Mouse (Mus musculus): Measurements from ENCODE around the gene Loxl3. TPM values are rescaled to one million over a fixed set of nuclear protein-coding genes. Genes with fewer than 3 reads are reported as not detected.

Gene Loxl3
- polyA plus RNA-seq (2014; fragmentation: Nextera tagmentation; extraction: Ambion mirVana) = 7.1 and 7.7 TPM in 2 replicates

DNA sequence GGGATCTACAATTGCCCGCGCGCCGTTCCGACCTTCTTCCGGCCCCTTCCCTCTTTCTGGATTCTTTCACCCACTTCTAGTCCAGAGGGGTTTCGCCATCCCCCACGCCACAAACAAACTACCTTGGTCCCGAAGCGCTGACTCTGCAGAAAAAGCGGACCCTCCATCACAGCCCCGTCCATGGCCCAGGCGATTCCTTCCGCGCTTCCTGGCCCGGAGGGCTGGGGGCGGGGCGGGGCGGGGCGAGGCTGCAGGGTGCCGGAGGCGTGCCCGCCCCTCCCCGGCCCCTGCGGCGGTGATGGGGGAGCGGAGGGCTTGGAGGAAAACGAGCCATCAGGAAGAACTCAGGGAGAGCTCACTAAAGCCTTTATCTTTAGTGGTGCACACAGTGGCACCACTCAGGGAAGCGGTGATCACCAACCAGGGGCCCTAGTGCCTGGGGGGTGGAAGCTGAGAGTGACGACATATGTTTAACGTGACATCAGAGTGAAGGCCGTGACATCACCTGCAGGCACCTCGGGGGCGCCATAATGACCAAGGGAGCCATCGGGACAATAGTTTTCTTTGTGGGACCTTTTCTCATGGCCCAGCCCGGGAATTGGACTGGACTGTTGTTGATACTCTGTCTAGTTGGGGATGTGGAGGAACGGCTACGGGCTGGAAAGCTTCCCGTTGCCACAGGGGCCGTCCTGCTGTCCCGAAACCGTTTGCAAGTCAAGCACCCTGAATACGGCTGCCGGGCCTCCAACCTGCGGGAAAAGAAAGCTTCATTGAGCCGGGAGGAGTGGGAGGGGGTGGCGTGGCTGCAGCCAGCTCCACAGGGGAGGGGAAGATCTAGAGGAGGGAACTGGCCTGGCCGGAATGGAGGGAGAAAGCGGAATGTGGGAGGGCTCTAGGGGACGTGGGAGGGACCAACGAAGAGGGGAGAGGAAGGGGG lies at the start of gene Loxl3, which contains the start of gene Dok1:
Gene Loxl3 (plus strand): TSS at position 925 of the 937 bp plus-strand sequence.
Gene Dok1 (minus strand): TSS at position 223 of the 937 bp plus-strand sequence.
- 1% methylated on average over 51 of the region's 51 CpGs for whole genome bisulfite sequencing
- Histone ChIP-seq H3K36me3 (ENCODE audit: control insufficient read depth, insufficient read depth, low read length) (no peaks in the 10 kb centered on the region), H3K4me2 (replicated peaks; ENCODE audit: low read depth, low read length) (peak within 1 kb of the TSS; percentile 81), H3K4me1 (replicated peaks; ENCODE audit: control insufficient read depth, insufficient read depth, low read length) (peaks cover 4% of the 10 kb centered on the region), H3K4me3 (ENCODE audit: low read depth, low read length) (peak within 1 kb of the TSS; percentile 51), H3K9me3 (ENCODE audit: control insufficient read depth, low read length) (no peaks in the 10 kb centered on the region), H3K27ac (ENCODE audit: low read depth, low read length) (peak within 1 kb of the TSS; percentile 65), H3K27me3 (ENCODE audit: control insufficient read depth, insufficient read depth, low read length) (peaks cover 38% of the 10 kb centered on the region), H3K9ac (ENCODE audit: low read depth, low read length) (peak within 1 kb of the TSS; percentile 56)
- DNase-seq (ENCODE audit: low spot score) (peak; percentile 79), ATAC-seq (ENCODE audit: low FRiP score) (peak; percentile 86)

GRCm38 (mm10) chr6:82987411-82987971 lies 46.5 kb upstream of the Loxl3 start:
- Histone ChIP-seq H3K9me3 (ENCODE audit: control insufficient read depth, low read length) (no peaks in the 10 kb centered on the region), H3K4me2 (replicated peaks; ENCODE audit: low read depth, low read length) (no peak overlapping the region), H3K9ac (ENCODE audit: low read depth, low read length) (no peak overlapping the region), H3K4me1 (replicated peaks; ENCODE audit: control insufficient read depth, insufficient read depth, low read length) (no peaks in the 10 kb centered on the region), H3K4me3 (ENCODE audit: low read depth, low read length) (no peak overlapping the region), H3K36me3 (ENCODE audit: control insufficient read depth, insufficient read depth, low read length) (no peaks in the 10 kb centered on the region), H3K27me3 (ENCODE audit: control insufficient read depth, insufficient read depth, low read length) (no peaks in the 10 kb centered on the region), H3K27ac (ENCODE audit: low read depth, low read length) (no peak overlapping the region)
- ATAC-seq (ENCODE audit: low FRiP score) (no peak), DNase-seq (ENCODE audit: low spot score) (peak; percentile 21)
- 58% methylated on average over 9 of the region's 9 CpGs for WGBS

DNA sequence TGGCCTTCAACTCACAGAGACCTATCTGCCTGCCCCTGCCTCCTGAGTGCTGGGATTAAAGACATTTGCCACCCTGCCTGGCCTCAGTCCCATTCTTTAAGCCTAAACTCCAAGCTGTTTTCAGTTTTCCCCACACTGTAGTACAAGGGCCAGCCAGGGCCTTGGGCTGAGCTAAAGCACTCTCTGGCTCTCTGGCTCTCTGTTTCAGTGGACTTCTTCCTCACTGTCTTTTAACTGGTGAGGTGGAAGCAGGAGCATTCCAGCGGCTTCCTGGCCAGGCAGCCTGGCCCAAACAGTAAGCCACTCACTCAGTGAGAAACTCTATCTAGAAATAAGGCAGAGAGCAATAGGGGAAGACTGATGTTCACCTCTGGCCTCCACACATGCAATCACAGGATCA lies 40.3 kb upstream of the Loxl3 start:
- Histone ChIP-seq H3K27ac (ENCODE audit: low read depth, low read length) (no peak overlapping the region), H3K9ac (ENCODE audit: low read depth, low read length) (no peak overlapping the region), H3K27me3 (ENCODE audit: control insufficient read depth, insufficient read depth, low read length) (no peaks in the 10 kb centered on the region; the same call in 1 of the 2 replicates), H3K36me3 (ENCODE audit: control insufficient read depth, insufficient read depth, low read length) (no peaks in the 10 kb centered on the region), H3K4me2 (replicated peaks; ENCODE audit: low read depth, low read length) (no peak overlapping the region), H3K4me3 (ENCODE audit: low read depth, low read length) (no peak overlapping the region), H3K9me3 (ENCODE audit: control insufficient read depth, low read length) (no peaks in the 10 kb centered on the region), H3K4me1 (replicated peaks; ENCODE audit: control insufficient read depth, insufficient read depth, low read length) (no peaks in the 10 kb centered on the region)
- ATAC-seq (ENCODE audit: low FRiP score) (no peak), DNase-seq (ENCODE audit: low spot score) (no peak)
- 59% methylated on average over 1 of the region's 1 CpGs for WGBS

DNA sequence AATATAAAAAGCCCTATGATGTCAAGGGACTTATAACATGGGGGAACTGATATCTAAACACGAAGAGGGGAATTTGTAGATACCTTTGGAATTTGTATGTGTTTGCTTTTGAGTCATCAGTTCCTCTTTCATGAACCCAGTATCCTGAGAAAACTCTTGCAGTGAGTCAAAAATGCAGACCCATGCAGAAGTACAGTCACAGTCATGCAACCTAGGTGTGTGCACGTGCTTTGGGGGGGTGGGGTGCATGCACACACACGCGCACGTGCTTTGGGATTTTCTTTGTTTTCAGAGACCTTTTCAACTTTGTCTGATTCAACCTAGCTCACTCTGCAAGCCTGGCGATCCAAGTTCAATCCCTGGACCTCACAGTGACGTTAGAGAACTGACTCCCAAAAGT lies 39.6 kb upstream of the Loxl3 start:
- Histone ChIP-seq H3K9ac (ENCODE audit: low read depth, low read length) (no peak overlapping the region), H3K27me3 (ENCODE audit: control insufficient read depth, insufficient read depth, low read length) (no peaks in the 10 kb centered on the region; the same call in 1 of the 2 replicates), H3K9me3 (ENCODE audit: control insufficient read depth, low read length) (no peaks in the 10 kb centered on the region), H3K27ac (ENCODE audit: low read depth, low read length) (no peak overlapping the region), H3K4me3 (ENCODE audit: low read depth, low read length) (no peak overlapping the region), H3K36me3 (ENCODE audit: control insufficient read depth, insufficient read depth, low read length) (no peaks in the 10 kb centered on the region), H3K4me2 (replicated peaks; ENCODE audit: low read depth, low read length) (no peak overlapping the region), H3K4me1 (replicated peaks; ENCODE audit: control insufficient read depth, insufficient read depth, low read length) (no peaks in the 10 kb centered on the region)
- no peak for ATAC-seq (ENCODE audit: low FRiP score)
- no peak for DNase-seq (ENCODE audit: low spot score)
- 76% methylated on average over 7 of the region's 7 CpGs for WGBS

- Histone ChIP-seq H3K27me3 (ENCODE audit: control insufficient read depth, insufficient read depth, low read length) (no peaks in the 10 kb centered on the region; the same call in 1 of the 2 replicates), H3K4me1 (replicated peaks; ENCODE audit: control insufficient read depth, insufficient read depth, low read length) (no peaks in the 10 kb centered on the region), H3K4me2 (replicated peaks; ENCODE audit: low read depth, low read length) (0 out of 2 replicates have a peak overlapping the region, but pooled peaks have one; percentile 2), H3K36me3 (ENCODE audit: control insufficient read depth, insufficient read depth, low read length) (no peaks in the 10 kb centered on the region), H3K9me3 (ENCODE audit: control insufficient read depth, low read length) (no peaks in the 10 kb centered on the region), H3K27ac (ENCODE audit: low read depth, low read length) (no peak overlapping the region), H3K4me3 (ENCODE audit: low read depth, low read length) (no peak overlapping the region), H3K9ac (ENCODE audit: low read depth, low read length) (no peak overlapping the region)
- peak; percentile 95 for DNase-seq (ENCODE audit: low spot score)
- peak; percentile 91 for ATAC-seq (ENCODE audit: low FRiP score)
- 15% methylated on average over 11 of the region's 11 CpGs for WGBS
These were observed 37.1 kb upstream of the Loxl3 start for GRCm38 (mm10) chr6:82996740-82997315.

DNA sequence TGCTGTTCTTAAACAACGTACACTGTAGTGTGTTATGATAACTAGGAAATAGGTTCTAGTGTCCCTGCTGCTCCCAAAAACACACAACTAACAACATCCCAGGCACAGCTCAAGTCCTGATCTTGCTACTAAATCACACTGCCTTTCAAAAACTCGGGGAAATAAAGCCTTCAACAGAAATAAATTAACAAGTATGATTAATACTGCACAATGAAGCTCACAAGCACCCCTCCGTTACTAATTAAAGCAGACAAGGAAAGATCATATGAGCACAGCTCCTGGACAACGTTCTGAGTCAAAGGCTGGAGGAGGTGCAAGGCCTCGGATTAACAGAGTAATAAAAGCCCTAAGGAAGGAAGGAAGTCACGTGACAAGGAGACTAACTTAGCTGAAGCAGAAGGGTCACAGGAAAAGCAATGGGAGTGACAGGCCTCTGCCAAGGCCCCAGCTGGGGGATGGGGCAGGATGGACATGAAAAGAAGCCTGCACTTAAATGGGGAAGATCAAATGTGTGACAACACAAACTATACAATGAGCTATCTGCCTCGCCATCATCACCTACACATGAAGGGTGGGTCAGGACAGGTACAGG lies 36.4 kb upstream of the Loxl3 start:
- H3K4me1 ChIP-seq (replicated peaks; ENCODE audit: control insufficient read depth, insufficient read depth, low read length) = no peaks in the 10 kb centered on the region
- WGBS = 73% methylated on average over 7 of the region's 7 CpGs
- H3K4me2 ChIP-seq (replicated peaks; ENCODE audit: low read depth, low read length) = no peak overlapping the region
- no peak overlapping the region for H3K9ac ChIP-seq (ENCODE audit: low read depth, low read length)
- H3K27ac ChIP-seq (ENCODE audit: low read depth, low read length) = no peak overlapping the region
- no peak for ATAC-seq (ENCODE audit: low FRiP score)
- no peaks in the 10 kb centered on the region for H3K36me3 ChIP-seq (ENCODE audit: control insufficient read depth, insufficient read depth, low read length)
- H3K9me3 ChIP-seq (ENCODE audit: control insufficient read depth, low read length) = no peaks in the 10 kb centered on the region
- H3K4me3 ChIP-seq (ENCODE audit: low read depth, low read length) = no peak overlapping the region
- DNase-seq (ENCODE audit: low spot score) = no peak
- no peaks in the 10 kb centered on the region; the same call in 1 of the 2 replicates for H3K27me3 ChIP-seq (ENCODE audit: control insufficient read depth, insufficient read depth, low read length)

DNA sequence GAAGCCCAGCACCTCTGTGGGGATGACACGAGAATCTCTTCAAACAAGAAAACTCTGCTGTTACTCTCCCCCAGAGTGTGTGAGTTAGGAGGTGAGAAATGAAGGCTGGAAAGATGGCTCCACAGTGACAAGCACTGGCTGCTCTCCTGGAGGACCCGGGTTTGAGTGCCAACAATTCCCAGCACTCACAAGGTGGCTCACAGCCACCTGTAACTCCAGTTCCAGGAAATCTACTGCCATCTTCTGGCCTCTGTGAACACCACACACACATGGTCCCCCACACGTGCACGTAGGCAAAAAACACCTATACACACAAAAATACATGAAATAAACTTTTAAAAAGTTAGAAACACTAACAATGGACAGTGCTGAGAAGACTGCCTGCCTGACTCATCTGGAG lies 35.6 kb upstream of the Loxl3 start:
- Histone ChIP-seq H3K9me3 (ENCODE audit: control insufficient read depth, low read length) (no peaks in the 10 kb centered on the region), H3K4me2 (replicated peaks; ENCODE audit: low read depth, low read length) (no peak overlapping the region), H3K9ac (ENCODE audit: low read depth, low read length) (no peak overlapping the region), H3K4me1 (replicated peaks; ENCODE audit: control insufficient read depth, insufficient read depth, low read length) (no peaks in the 10 kb centered on the region), H3K36me3 (ENCODE audit: control insufficient read depth, insufficient read depth, low read length) (no peaks in the 10 kb centered on the region), H3K27me3 (ENCODE audit: control insufficient read depth, insufficient read depth, low read length) (no peaks in the 10 kb centered on the region; the same call in 1 of the 2 replicates), H3K4me3 (ENCODE audit: low read depth, low read length) (no peak overlapping the region), H3K27ac (ENCODE audit: low read depth, low read length) (no peak overlapping the region)
- DNase-seq (ENCODE audit: low spot score) = no peak
- no peak for ATAC-seq (ENCODE audit: low FRiP score)
- 65% methylated on average over 4 of the region's 4 CpGs for WGBS

- Histone ChIP-seq H3K4me3 (ENCODE audit: low read depth, low read length) (no peak overlapping the region), H3K9ac (ENCODE audit: low read depth, low read length) (no peak overlapping the region), H3K4me1 (replicated peaks; ENCODE audit: control insufficient read depth, insufficient read depth, low read length) (no peaks in the 10 kb centered on the region), H3K36me3 (ENCODE audit: control insufficient read depth, insufficient read depth, low read length) (no peaks in the 10 kb centered on the region), H3K27ac (ENCODE audit: low read depth, low read length) (no peak overlapping the region), H3K9me3 (ENCODE audit: control insufficient read depth, low read length) (no peaks in the 10 kb centered on the region), H3K27me3 (ENCODE audit: control insufficient read depth, insufficient read depth, low read length) (no peaks in the 10 kb centered on the region), H3K4me2 (replicated peaks; ENCODE audit: low read depth, low read length) (no peak overlapping the region)
- 68% methylated on average over 8 of the region's 8 CpGs for WGBS
- no peak for DNase-seq (ENCODE audit: low spot score)
- no peak for ATAC-seq (ENCODE audit: low FRiP score)
These were observed 34.0 kb upstream of the Loxl3 start for GRCm38 (mm10) chr6:82999986-83000385.

Measured in hindbrain, embryonic 11.5 days (tissue).